Mouse (Mus musculus) midbrain, embryonic 13.5 days (tissue): Measurements from ENCODE around the gene Rps6kc1. TPM values are rescaled to one million over a fixed set of nuclear protein-coding genes. Genes with fewer than 3 reads are reported as not detected.

Experiments
- ATAC-seq: fragments of 200-750 bp; cut with Nextera tagmentation; 2 replicates; pipeline ENCODE4 v1.8.0; 2017; ENCODE audit warnings: mild to moderate bottlenecking, moderate TSS enrichment, moderate library complexity
- H3K27ac ChIP-seq: fragments of 300-500 bp; sonication (generic); 2 replicates; pipeline ENCODE4 v1.5.1; 2015; ENCODE audit warnings: inconsistent platforms, mild to moderate bottlenecking, moderate library complexity
- H3K27me3 ChIP-seq: fragments of 300-500 bp; sonication (generic); 2 replicates; pipeline ENCODE4 v1.6.1; 2015; ENCODE audit warnings: mild to moderate bottlenecking, inconsistent platforms
- H3K36me3 ChIP-seq: fragments of 300-500 bp; sonication (generic); 2 replicates; pipeline ENCODE4 v1.6.1; 2015; ENCODE audit warnings: mild to moderate bottlenecking, inconsistent platforms
- H3K4me1 ChIP-seq: fragments of 300-500 bp; sonication (generic); replicated peaks from 2 replicates; pipeline ENCODE4 v1.6.1; 2015; ENCODE audit warnings: inconsistent platforms
- H3K4me2 ChIP-seq: fragments of 300-500 bp; sonication (generic); replicated peaks from 2 replicates; pipeline ENCODE4 v1.6.1; 2015; ENCODE audit warnings: moderate library complexity, mild to moderate bottlenecking, inconsistent platforms
- H3K4me3 ChIP-seq: fragments of 300-500 bp; sonication (generic); replicated peaks from 2 replicates; pipeline ENCODE4 v1.5.1; 2015; ENCODE audit warnings: mild to moderate bottlenecking, inconsistent platforms
- H3K9ac ChIP-seq: fragments of 300-500 bp; sonication (generic); replicated peaks from 2 replicates; pipeline ENCODE4 v1.6.1; 2015; ENCODE audit warnings: mild to moderate bottlenecking, inconsistent platforms
- H3K9me3 ChIP-seq: fragments of 300-500 bp; sonication (generic); 2 replicates; pipeline ENCODE4 v1.6.1; 2016; ENCODE audit warnings: mild to moderate bottlenecking, inconsistent platforms
- WGBS: fragments of 180-500 bp; shearing (Covaris S2); methylation state at CpG from one replicate; pipeline ENCODE4 v1.1.7; 2015; 5-methylcytosine and 5-hydroxymethylcytosine counted together
- polyA plus RNA-seq: library from polyadenylated mRNA; unstranded; fragments of >200 nt; fragmentation: Nextera tagmentation; extraction: Ambion mirVana; gene quantifications from 2 replicates; pipeline ENCODE4 v1.2.1, GENCODE M21; 2015

Gene Rps6kc1
- polyA plus RNA-seq, 1 experiment from 2014 or later = 28.9 TPM

DNA sequence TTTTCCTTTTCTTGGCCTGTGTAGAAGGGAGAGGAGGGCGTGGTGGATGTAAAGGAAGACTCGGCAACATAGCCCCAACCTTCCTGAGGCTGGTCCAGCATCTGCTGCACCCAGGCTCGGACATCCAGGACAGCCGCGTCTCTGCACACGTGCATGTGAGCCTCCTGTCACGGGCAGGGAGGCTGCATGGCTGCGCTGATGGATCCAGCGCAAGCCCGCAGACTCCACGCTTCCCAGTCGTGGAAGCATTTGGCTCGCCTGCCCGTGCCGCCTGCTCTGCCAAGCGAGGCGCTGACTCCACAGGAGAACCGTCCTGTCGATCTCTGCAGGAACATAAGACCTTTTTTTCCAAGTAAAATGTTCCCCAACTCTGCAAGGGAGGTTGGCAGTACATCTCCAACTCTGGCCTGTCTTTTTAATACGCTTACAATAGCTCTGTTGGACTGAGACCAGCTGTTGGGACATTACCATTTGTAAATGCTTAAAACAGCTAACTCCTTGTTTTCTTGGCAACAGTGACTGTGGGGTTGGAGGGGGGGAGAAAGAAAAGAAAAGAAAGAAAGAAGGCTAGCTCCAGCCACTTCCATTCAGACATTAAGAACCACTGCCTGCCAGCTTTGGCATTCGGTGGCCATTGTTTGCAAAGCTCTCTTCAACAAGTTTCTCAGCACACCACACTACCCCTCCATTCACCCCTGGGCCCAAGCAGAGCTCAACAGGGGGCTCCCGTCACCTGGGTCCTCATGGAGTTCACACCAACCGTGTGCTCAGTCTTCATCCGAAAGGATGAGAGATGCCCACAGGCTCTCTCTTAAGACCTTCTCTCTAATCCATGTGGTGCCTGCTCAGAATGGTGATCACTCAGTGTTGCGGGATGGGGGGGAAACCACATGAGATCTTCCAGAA lies 229.3 kb downstream of the Rps6kc1 start:
- no peaks in the 10 kb centered on the region for H3K36me3 ChIP-seq
- H3K4me3 ChIP-seq = peak overlapping the region; percentile 10; the same call in 1 of the 2 replicates
- peak overlapping the region; percentile 48 for H3K4me2 ChIP-seq
- WGBS = 17% methylated on average over 25 of the region's 25 CpGs
- H3K9me3 ChIP-seq = no peaks in the 10 kb centered on the region
- peak overlapping the region; percentile 49; the same call in 1 of the 2 replicates for H3K9ac ChIP-seq
- peak overlapping the region; percentile 82 for H3K27ac ChIP-seq
- 0 out of 2 replicates have a peak, but pooled peaks cover 3% of the 10 kb centered on the region for H3K27me3 ChIP-seq
- H3K4me1 ChIP-seq = peaks cover 30% of the 10 kb centered on the region
- peak; percentile 89 for ATAC-seq

DNA sequence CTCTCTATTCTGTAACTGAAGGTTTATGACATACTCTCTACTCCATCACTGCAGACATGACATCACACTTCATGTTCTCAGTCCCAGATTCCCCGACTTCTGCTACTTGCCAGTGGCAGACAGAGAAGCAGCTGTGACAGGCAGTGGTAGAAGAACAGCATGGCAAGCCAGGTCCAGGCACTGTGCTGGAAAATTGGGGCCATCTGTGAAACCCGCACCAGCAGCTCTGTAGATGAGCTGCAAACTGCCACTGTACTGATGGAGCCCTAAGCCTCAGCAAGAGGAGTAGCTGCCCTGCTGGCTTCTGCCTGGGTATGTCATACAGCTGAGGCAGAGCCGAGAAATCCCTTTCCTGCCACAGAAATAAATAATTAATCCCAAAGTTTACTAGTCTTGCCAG lies 236.1 kb downstream of the Rps6kc1 start:
- no peak overlapping the region for H3K27ac ChIP-seq
- H3K27me3 ChIP-seq = no peaks in the 10 kb centered on the region
- H3K9me3 ChIP-seq = no peaks in the 10 kb centered on the region
- no peak overlapping the region for H3K4me3 ChIP-seq
- H3K4me2 ChIP-seq = no peak overlapping the region
- no peak overlapping the region for H3K9ac ChIP-seq
- ATAC-seq = no peak
- 88% methylated on average over 3 of the region's 3 CpGs for WGBS
- H3K4me1 ChIP-seq = peaks cover 4% of the 10 kb centered on the region; the same call in 1 of the 2 replicates
- no peaks in the 10 kb centered on the region for H3K36me3 ChIP-seq

DNA sequence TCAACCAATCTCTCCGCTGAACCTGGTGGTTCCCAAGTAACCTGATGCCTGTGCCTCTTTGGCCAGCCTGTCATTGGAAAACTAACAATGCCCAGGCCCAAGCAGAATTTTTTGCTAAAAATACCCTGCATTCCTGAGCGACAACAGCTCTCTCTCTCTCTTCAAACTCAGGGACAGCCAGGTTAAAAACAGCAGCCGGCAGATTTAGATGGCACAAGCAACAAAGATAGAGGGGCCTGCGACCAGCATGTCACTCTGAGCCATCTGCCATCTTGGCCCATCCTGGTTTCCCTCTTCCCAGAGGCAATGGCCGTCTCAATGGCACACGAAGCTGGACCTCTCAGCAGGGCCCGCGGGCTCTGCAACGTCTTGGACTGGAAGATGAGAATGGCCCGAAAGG lies 242.5 kb downstream of the Rps6kc1 start:
- Histone ChIP-seq H3K4me1 (peaks cover 9% of the 10 kb centered on the region), H3K27ac (no peak overlapping the region), H3K36me3 (no peaks in the 10 kb centered on the region), H3K9me3 (no peaks in the 10 kb centered on the region), H3K27me3 (no peaks in the 10 kb centered on the region), H3K4me2 (no peak overlapping the region), H3K4me3 (no peak overlapping the region), H3K9ac (no peak overlapping the region)
- WGBS = 83% methylated on average over 10 of the region's 10 CpGs
- ATAC-seq = no peak

DNA sequence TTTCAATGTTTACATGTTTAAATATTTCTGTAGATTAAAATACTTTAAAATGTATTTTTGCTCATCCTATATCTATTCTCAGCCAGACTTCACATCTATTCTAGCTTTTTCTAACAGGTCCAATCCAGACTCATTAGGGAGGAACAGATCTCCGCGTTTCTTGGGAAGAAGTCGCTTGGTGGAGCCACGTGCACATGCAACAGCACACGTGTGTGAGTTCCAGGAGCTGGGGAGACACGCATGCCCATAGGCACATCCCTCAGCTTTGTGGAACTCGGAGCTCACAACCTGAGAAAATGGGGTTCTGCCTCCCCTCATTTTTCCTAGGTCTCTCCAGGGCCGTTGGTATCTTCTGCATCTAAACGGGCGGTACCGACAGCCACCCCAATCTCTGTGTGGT lies 243.7 kb downstream of the Rps6kc1 start:
- no peak for ATAC-seq
- H3K36me3 ChIP-seq = no peaks in the 10 kb centered on the region

DNA sequence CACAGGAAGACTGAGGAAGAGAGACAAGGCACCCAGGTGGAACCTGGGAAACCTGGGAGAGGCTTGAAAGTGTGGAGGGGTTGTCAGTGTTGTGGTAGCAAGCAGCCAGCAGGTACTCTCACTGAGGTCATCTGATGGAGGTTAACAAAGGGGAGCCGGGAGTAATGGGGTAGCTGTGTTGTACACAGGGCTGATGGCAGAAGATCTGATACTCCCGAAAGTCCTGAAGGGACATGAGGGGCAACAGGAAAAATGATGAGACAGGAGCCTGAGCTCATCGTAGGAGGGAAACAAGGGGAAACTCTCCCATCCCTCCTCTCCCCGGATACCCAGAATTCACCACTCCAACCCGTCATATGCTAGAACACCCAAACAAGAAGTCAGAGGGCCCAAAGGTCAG lies 244.2 kb downstream of the Rps6kc1 start:
- H3K27me3 ChIP-seq = no peaks in the 10 kb centered on the region
- WGBS = 90% methylated on average over 5 of the region's 5 CpGs
- no peaks in the 10 kb centered on the region for H3K9me3 ChIP-seq
- peaks cover 9% of the 10 kb centered on the region for H3K4me1 ChIP-seq
- H3K36me3 ChIP-seq = no peaks in the 10 kb centered on the region
- no peak overlapping the region for H3K4me2 ChIP-seq
- H3K9ac ChIP-seq = no peak overlapping the region
- H3K27ac ChIP-seq = no peak overlapping the region
- H3K4me3 ChIP-seq = no peak overlapping the region
- no peak for ATAC-seq

More for the DNA sequence above, 243.7 kb downstream of the Rps6kc1 start:
- no peak overlapping the region for H3K4me3 ChIP-seq
- WGBS = 95% methylated on average over 11 of the region's 11 CpGs
- no peaks in the 10 kb centered on the region for H3K27me3 ChIP-seq
- no peaks in the 10 kb centered on the region for H3K9me3 ChIP-seq
- no peak overlapping the region for H3K27ac ChIP-seq
- H3K4me2 ChIP-seq = no peak overlapping the region
- peaks cover 9% of the 10 kb centered on the region for H3K4me1 ChIP-seq
- H3K9ac ChIP-seq = no peak overlapping the region

DNA sequence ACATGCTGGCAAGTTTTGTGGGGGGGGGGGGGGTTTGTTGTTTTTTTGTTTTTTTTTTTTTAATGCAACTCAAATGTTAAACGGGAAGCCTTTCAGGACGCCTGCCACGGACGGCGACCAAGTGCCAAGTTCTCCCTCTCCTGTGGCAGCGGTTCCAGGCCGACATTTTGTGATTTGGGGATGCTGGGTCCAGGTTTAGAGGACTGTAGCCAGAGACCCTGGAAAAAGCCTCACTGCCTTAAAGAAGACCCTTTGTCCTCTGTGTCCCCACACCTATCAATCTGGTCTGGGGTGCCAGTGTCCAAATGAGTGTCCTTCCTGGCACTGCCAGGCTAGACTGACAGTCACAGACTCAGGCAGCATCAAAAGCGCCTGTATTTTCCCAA lies 246.1 kb downstream of the Rps6kc1 start:
- Histone ChIP-seq H3K9me3 (no peaks in the 10 kb centered on the region), H3K4me2 (no peak overlapping the region), H3K4me1 (peaks cover 18% of the 10 kb centered on the region), H3K36me3 (no peaks in the 10 kb centered on the region), H3K4me3 (no peak overlapping the region), H3K9ac (no peak overlapping the region), H3K27me3 (no peaks in the 10 kb centered on the region; the same call in 1 of the 2 replicates), H3K27ac (no peak overlapping the region)
- WGBS = 86% methylated on average over 8 of the region's 8 CpGs
- no peak for ATAC-seq

DNA sequence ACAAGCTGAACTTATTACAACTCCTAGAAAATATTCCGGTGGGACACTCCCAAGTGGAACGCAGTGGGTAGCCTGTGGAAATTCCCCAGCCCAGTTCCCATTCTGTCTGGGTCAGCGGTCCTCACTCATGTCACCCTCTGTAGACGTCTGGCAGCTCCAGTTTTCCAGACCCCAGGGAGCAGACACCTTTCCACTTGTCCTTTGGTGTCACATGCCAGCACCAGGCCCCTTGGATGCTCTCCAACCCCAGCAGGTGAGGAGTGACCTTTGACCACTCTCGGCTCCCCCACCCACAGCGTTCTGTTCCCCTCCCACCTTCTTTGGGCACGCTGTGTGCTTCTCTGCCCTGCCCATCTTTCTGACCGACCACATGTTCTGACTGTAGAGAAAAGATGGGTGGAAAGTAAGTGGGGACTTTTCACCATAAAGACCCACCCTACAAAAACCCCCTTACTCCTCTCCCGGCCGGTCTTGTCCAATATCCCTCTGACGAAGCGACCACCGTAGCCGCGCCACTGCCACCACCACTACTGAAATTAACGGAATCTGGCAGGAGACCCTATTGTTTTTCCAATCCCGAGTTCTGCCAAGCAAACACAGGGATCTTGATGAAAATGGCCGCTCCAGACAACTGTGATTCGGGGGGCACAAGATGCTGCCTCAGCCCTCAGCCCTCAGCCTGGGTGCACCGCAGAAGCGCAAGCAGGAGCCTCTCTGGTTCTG lies 246.6 kb downstream of the Rps6kc1 start:
- Histone ChIP-seq H3K4me2 (no peak overlapping the region), H3K36me3 (no peaks in the 10 kb centered on the region), H3K9me3 (no peaks in the 10 kb centered on the region), H3K9ac (no peak overlapping the region), H3K27ac (no peak overlapping the region), H3K4me3 (no peak overlapping the region), H3K4me1 (peaks cover 18% of the 10 kb centered on the region), H3K27me3 (no peaks in the 10 kb centered on the region; the same call in 1 of the 2 replicates)
- no peak for ATAC-seq
- WGBS = 82% methylated on average over 21 of the region's 21 CpGs

DNA sequence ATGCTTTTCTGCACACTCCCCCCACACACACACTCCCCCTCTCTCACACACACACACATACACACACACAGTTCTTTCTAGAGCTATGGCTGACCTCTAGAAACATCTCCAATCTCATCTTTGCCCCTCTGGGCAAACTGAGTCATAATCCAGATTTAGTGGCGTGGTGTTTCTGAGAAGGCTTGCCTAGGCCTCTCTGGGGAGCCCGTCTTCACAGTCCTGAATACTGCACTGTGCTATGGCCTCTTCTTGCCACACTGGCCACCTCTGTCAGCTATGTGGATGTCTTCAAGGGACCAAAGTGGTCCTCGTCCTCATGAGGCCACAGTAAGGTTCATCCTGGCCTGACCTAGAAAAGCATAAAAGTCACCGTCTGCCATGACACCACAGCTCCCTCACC lies 247.6 kb downstream of the Rps6kc1 start:
- 91% methylated on average over 4 of the region's 4 CpGs for WGBS
- H3K9ac ChIP-seq = no peak overlapping the region
- peaks cover 18% of the 10 kb centered on the region for H3K4me1 ChIP-seq
- no peak for ATAC-seq
- H3K36me3 ChIP-seq = no peaks in the 10 kb centered on the region
- H3K4me2 ChIP-seq = no peak overlapping the region
- H3K4me3 ChIP-seq = no peak overlapping the region
- no peak overlapping the region for H3K27ac ChIP-seq
- no peaks in the 10 kb centered on the region for H3K9me3 ChIP-seq
- no peaks in the 10 kb centered on the region; the same call in 1 of the 2 replicates for H3K27me3 ChIP-seq

DNA sequence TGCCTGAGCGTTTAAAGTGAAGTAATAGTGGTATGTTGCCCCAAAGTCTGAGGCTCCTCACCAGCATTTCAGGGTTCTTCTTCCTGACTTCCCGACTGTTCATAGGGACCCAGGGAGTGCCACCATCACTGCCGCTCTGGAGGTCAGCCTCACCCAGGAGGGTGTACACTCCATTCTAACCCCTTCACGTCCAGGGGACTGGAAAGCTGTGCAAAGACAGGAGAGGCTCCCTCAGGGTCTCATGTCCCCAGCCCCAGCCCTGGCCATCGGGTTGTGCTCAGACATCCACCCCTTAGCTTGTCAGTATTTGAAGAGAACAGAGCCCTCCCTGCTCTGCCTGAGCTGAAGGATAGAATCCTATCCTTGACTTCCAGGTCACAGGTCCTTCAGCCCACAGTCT lies 248.8 kb downstream of the Rps6kc1 start:
- 79% methylated on average over 5 of the region's 5 CpGs for WGBS
- Histone ChIP-seq H3K4me1 (peaks cover 21% of the 10 kb centered on the region), H3K27ac (no peak overlapping the region), H3K9ac (no peak overlapping the region), H3K4me3 (no peak overlapping the region), H3K9me3 (no peaks in the 10 kb centered on the region), H3K27me3 (no peaks in the 10 kb centered on the region; the same call in 1 of the 2 replicates), H3K4me2 (no peak overlapping the region), H3K36me3 (no peaks in the 10 kb centered on the region)
- ATAC-seq = no peak

DNA sequence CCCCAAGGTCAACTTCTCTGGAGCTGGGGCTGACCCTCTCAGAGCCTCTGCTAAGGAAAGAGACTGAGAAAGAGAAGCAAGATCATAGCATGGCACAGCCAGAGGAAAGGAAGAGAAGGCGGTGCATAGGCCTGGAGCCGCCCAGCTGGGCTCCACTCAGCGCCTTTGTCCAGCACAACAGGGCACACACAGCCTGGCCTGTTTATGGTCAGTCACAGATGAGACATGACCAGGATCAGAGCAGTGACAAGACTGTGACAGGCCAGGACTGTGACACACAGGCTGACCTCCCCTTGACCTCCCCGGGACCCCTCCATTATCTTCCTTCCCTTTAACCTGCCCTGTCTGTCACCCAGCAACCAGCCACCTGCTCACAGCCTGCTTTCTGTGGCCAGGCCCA lies 249.8 kb downstream of the Rps6kc1 start:
- peaks cover 2% of the 10 kb centered on the region; the same call in 1 of the 2 replicates for H3K27me3 ChIP-seq
- no peak overlapping the region for H3K4me3 ChIP-seq
- no peaks in the 10 kb centered on the region for H3K9me3 ChIP-seq
- 0 out of 2 replicates have a peak, but pooled peaks have one; percentile 15 for ATAC-seq
- no peak overlapping the region; the same call in 1 of the 2 replicates for H3K27ac ChIP-seq
- no peak overlapping the region for H3K4me2 ChIP-seq
- 33% methylated on average over 4 of the region's 4 CpGs for WGBS
- H3K36me3 ChIP-seq = no peaks in the 10 kb centered on the region
- H3K9ac ChIP-seq = 0 out of 2 replicates have a peak overlapping the region, but pooled peaks have one; percentile 14
- H3K4me1 ChIP-seq = peaks cover 21% of the 10 kb centered on the region

DNA sequence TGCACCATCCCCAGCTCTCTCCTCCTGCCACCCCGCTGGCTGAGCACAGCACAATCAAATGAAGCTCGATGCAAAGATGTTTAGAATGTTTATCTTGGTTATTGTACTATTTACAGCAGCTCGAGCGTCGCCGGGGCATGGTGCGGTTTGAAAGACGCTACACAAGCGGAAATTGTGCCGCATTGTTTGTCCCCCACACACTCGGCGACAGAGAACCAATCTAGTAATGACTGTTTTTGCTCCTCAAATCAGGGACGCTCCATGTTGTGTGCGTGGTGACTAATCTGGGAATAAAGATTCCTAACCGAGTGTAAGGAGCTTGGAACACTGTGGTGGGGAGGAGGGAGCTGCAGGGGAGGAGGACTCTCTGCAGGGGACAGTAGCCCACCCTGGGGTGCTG lies 250.3 kb downstream of the Rps6kc1 start:
- H3K4me2 ChIP-seq = no peak overlapping the region
- WGBS = 55% methylated on average over 15 of the region's 15 CpGs
- H3K27ac ChIP-seq = no peak overlapping the region
- H3K9me3 ChIP-seq = no peaks in the 10 kb centered on the region
- H3K9ac ChIP-seq = 0 out of 2 replicates have a peak overlapping the region, but pooled peaks have one; percentile 14
- no peak for ATAC-seq
- H3K4me3 ChIP-seq = no peak overlapping the region
- H3K36me3 ChIP-seq = no peaks in the 10 kb centered on the region
- peaks cover 4% of the 10 kb centered on the region; the same call in 1 of the 2 replicates for H3K27me3 ChIP-seq
- peaks cover 24% of the 10 kb centered on the region for H3K4me1 ChIP-seq
